Mouse (Mus musculus) CH12.LX (cell line): ENCODE results near the gene Skap1.
A peak's percentile ranks its signal among the peaks of the same experiment; 100 is the strongest.

Experiments
- BHLHE40 ChIP-seq: IDR thresholded peaks from 2 replicates; pipeline ENCODE4 v1.6.1; 2011; ENCODE audit warnings: mild to moderate bottlenecking, low read depth, low read length, improper control_type of control experiment
- CTCF ChIP-seq, 2 experiments: IDR thresholded peaks in 1 of 2; conservative IDR thresholded peaks in 1 of 2; 2 replicates each; pipeline ENCODE4 v1.5.1; 2011 to 2012; ENCODE audit warnings: low read depth in 2 of 2, low read length in 2 of 2, improper control_type of control experiment in 1 of 2, inconsistent platforms in 1 of 2, mild to moderate bottlenecking in 1 of 2, moderate library complexity in 1 of 2
- ETS1 ChIP-seq: conservative IDR thresholded peaks from 2 replicates; pipeline ENCODE4 v1.6.1; 2012; ENCODE audit warnings: low read depth, mild to moderate bottlenecking, inconsistent platforms, low read length, improper control_type of control experiment, moderate library complexity
- JUND ChIP-seq: conservative IDR thresholded peaks from 2 replicates; pipeline ENCODE4 v1.6.1; 2011; ENCODE audit warnings: low read depth, low read length, improper control_type of control experiment
- MEF2A ChIP-seq: IDR thresholded peaks from 2 replicates; pipeline ENCODE4 v1.6.1; 2014; ENCODE audit warnings: low read depth, mild to moderate bottlenecking, inconsistent platforms, low read length, improper control_type of control experiment, borderline replicate concordance
- NELFE ChIP-seq: IDR thresholded peaks from 2 replicates; pipeline ENCODE4 v1.6.1; 2011; ENCODE audit warnings: low read depth, low read length, improper control_type of control experiment
- ZC3H11A ChIP-seq: IDR thresholded peaks from 2 replicates; pipeline ENCODE4 v1.6.1; 2012; ENCODE audit warnings: low read depth, mild to moderate bottlenecking, inconsistent platforms, low read length, improper control_type of control experiment
- ZKSCAN1 ChIP-seq: IDR thresholded peaks from 2 replicates; pipeline ENCODE4 v1.6.1; 2012; ENCODE audit warnings: low read depth, inconsistent platforms, low read length, improper control_type of control experiment, borderline replicate concordance

DNA sequence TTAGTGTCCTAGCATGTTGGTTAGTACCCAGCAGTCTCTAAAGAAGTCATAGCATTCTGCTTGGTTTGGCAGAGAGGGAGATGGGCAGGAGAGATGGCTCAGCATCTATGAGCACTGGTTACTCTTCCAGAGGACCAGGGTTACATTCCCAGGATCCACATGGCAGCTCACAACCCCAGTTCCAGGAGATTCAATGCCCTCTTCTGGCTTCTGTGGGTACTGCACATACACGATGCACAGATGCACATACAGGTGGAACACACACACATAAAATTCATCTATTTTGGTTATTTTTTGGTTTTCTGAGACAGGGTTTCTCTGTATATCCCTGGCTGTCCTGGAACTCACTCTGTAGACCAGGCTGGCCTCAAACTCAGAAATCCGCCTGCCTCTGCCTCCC lies 290.9 kb downstream of the Skap1 start:
- TF ChIP-seq BHLHE40 (no peak), ZKSCAN1 (no peak), CTCF (conservative IDR thresholded peaks at IDR 0.05 in 1 of 2, IDR thresholded peaks at IDR 0.05 in 1 of 2; ENCODE audit: low read depth in 2 of 2, low read length in 2 of 2) (peak; percentile 23 to 29; a peak in 3 of 4 replicates), ETS1 (no peak), JUND (no peak), ZC3H11A (no peak), MEF2A (no peak), NELFE (no peak)
